Mouse (Mus musculus): ENCODE measurements around the gene Scaf4.

DNA sequence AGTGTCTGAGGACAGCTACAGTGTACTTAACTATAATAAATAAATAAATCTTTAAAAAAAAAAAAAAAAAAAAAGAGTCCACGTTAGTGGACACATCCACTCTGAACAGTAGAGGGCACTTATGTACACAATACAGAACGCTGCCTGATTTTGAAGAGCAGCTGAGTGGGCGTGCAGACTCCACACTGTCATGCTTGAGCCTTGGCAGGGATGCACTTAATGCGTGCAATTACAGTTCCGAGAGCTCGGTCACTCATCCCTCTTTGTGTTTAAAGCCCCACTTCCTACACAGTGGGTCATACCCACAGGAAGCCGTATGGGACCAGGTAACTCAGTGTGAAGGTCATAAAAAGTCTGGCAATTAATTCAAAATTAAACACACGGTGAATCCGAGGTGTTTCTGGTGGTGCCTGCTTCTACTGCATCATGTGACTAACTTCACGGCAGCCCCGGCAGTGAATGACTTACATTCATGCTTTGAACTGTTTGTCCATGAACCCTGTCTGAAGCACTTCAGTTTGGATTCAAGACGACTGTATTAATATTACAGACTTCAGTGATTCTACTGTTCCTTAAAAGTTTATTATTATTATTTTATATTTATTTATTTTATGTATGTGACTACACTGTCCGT, 28.3 kb upstream of the Scaf4 start:
- no peak for TF ChIP-seq CTCF (IDR thresholded peaks at IDR 0.05; ENCODE audit: borderline replicate concordance, control insufficient read depth, extremely low read depth, insufficient read depth, low read length, poor library complexity)
- TF ChIP-seq POLR2A (IDR thresholded peaks at IDR 0.05; ENCODE audit: control insufficient read depth, extremely low read depth, insufficient read depth, low read length, poor library complexity), result no peak
